Mouse (Mus musculus): ENCODE results near the gene Ppp1r9a. TPM values are rescaled to one million over a fixed set of nuclear protein-coding genes. Genes with fewer than 3 reads are reported as not detected.

The Ppp1r9a gene
- total and polyA plus RNA-seq, 3 experiments, result 0.03 TPM; not detected in 2

DNA sequence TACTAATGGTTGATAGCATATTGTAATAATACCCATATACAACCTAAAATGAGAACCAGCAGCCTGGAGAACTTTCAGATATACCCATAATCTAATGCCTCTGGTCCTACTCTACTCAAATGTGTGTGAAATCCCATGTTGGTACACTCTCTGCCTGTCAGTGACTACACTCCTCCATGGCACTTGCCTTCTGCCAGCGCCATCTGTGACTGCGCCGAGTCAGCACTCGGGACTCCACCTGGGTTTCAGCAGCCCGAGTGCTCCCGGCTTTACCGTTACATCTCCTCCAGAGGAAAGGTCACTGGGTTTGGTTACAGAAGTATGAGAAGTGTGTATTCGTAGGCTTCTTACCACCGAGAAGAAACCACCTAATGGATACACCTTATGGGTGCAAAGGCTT is 89.6 kb downstream of the Ppp1r9a start:
- no peaks in the 10 kb centered on the region for H3K36me3 ChIP-seq (ENCODE audit: control insufficient read depth in 1 of 2, insufficient read depth in 2 of 2, low read length in 2 of 2)

DNA sequence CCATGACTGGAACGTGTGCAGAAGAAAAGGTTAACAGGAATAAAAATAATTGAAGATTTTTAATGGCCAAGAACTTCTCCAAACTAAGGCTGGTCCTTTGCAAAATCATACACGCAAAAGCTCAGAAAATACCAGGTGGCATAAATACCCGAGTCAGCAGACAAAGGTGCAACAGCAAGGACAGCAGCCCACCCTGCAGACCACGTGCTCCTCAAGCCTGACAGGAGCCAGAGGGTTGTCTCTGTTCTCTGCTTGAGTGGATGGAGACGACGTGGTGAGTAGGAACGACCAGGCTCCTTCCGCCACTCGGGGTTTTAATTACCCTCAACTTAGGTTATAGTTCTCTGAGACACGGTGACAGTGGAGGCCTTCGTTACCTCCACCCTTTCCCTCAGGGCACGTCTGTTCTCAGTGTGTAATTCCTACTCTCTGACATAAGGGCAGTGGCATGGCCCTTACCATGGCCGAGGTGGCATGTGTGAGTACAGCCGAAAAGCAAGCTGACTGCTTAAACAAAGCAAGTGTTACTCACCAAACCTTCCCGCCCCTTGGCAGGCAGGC is 91.0 kb downstream of the Ppp1r9a start:
- Histone ChIP-seq H3K79me2 (ENCODE audit: control insufficient read depth, insufficient read depth, low read length, poor library complexity) (no peaks in the 10 kb centered on the region), H3K4me3 (ENCODE audit: control insufficient read depth in 1 of 2, insufficient read depth in 1 of 2, low read depth in 2 of 2, low read length in 2 of 2) (no peak overlapping the region), H3K27me3 (ENCODE audit: control insufficient read depth in 1 of 2, insufficient read depth in 2 of 2, low read length in 2 of 2) (peaks cover 0 to 2% of the 10 kb centered on the region in 2 experiments; a peak in 1 of 4 replicates), H3K27ac (ENCODE audit: control insufficient read depth, low read depth, low read length) (no peak overlapping the region), H3K9ac (ENCODE audit: control insufficient read depth, low read depth, low read length, poor library complexity, severe bottlenecking) (no peak overlapping the region), H3K9me3 (replicated peaks; ENCODE audit: insufficient read depth, low read length) (no peaks in the 10 kb centered on the region), H3K36me3 (ENCODE audit: control insufficient read depth in 1 of 2, insufficient read depth in 2 of 2, low read length in 2 of 2) (no peaks in the 10 kb centered on the region), H3K4me1 (ENCODE audit: control insufficient read depth in 1 of 2, insufficient read depth in 2 of 2, low read length in 2 of 2) (no peaks in the 10 kb centered on the region)
- TF ChIP-seq NELFE (IDR thresholded peaks at IDR 0.05; ENCODE audit: low read depth, low read length) (no peak), RCOR1 (IDR thresholded peaks at IDR 0.05; ENCODE audit: low read depth, low read length) (no peak), ZKSCAN1 (IDR thresholded peaks at IDR 0.05; ENCODE audit: low read depth, low read length) (no peak), ZNF384 (IDR thresholded peaks at IDR 0.05; ENCODE audit: low read depth, low read length) (no peak)
- DNase-seq (ENCODE audit: low read depth, low spot score), result no peak

More for the DNA sequence above, 89.6 kb downstream of the Ppp1r9a start:
- Histone ChIP-seq H3K4me1 (ENCODE audit: control insufficient read depth in 1 of 2, insufficient read depth in 2 of 2, low read length in 2 of 2) (no peaks in the 10 kb centered on the region), H3K9me3 (replicated peaks; ENCODE audit: insufficient read depth, low read length) (no peaks in the 10 kb centered on the region), H3K79me2 (ENCODE audit: control insufficient read depth, insufficient read depth, low read length, poor library complexity) (no peaks in the 10 kb centered on the region), H3K27ac (ENCODE audit: control insufficient read depth, low read depth, low read length) (no peak overlapping the region), H3K27me3 (ENCODE audit: control insufficient read depth in 1 of 2, insufficient read depth in 2 of 2, low read length in 2 of 2) (peaks cover 0 to 2% of the 10 kb centered on the region in 2 experiments; a peak in 1 of 4 replicates), H3K4me3 (ENCODE audit: control insufficient read depth in 1 of 2, insufficient read depth in 1 of 2, low read depth in 2 of 2, low read length in 2 of 2) (no peak overlapping the region), H3K9ac (ENCODE audit: control insufficient read depth, low read depth, low read length, poor library complexity, severe bottlenecking) (no peak overlapping the region)
- DNase-seq (ENCODE audit: low read depth, low spot score), result no peak
- TF ChIP-seq EP300 (IDR thresholded peaks at IDR 0.05; ENCODE audit: low read depth in 1 of 2, low read length in 2 of 2) (no peak), POLR2A (IDR thresholded peaks at IDR 0.05; ENCODE audit: control insufficient read depth in 1 of 2, insufficient read depth in 1 of 2, low read depth in 1 of 2, low read length in 2 of 2, poor library complexity in 1 of 2) (no peak), ELF1 (IDR thresholded peaks at IDR 0.05; ENCODE audit: low read depth, low read length) (no peak)

DNA sequence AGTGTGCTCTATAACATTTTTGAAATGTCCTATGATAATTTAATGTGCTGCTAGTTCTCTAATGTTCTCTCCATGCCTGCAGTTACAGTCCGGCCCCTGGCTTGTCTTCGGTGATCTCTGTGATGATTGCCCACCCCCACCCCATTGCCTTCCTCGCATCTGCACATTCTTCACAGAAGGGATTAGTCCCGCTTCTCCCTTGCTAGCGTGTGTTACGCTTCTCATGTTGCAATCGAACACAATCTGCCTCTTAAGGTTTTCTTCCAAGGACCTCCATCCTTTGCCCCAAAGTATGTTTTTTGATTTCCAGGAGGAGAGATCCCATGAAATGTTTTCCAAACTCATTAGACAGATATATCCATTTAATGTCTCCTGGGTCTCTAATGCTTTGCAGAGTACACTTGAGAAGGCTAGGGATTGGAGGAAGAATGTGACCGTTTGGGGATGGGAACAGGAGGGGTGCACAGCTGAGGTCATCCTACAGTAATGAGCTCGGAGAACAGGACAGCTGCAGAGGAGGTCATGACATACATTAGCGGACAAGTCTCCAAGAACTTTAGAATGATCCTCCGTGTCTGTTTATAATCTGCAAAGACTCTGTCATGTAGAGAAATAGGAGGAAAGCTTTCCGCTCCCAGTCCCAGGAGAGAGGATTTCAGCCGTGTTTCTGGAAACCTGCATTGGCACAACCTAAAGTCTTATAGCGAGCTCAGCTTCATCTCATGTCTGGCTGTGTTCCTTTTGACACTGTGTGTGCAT is 91.6 kb downstream of the Ppp1r9a start:
- H3K9me3 ChIP-seq (replicated peaks; ENCODE audit: insufficient read depth, low read length), result no peaks in the 10 kb centered on the region
- DNase-seq (ENCODE audit: low read depth, low spot score), result no peak
- H3K9ac ChIP-seq (ENCODE audit: control insufficient read depth, low read depth, low read length, poor library complexity, severe bottlenecking), result no peak overlapping the region
- no peak overlapping the region for H3K4me3 ChIP-seq (ENCODE audit: control insufficient read depth in 1 of 2, insufficient read depth in 1 of 2, low read depth in 2 of 2, low read length in 2 of 2)
- H3K36me3 ChIP-seq (ENCODE audit: control insufficient read depth in 1 of 2, insufficient read depth in 2 of 2, low read length in 2 of 2), result no peaks in the 10 kb centered on the region
- H3K4me1 ChIP-seq (ENCODE audit: control insufficient read depth in 1 of 2, insufficient read depth in 2 of 2, low read length in 2 of 2), result no peaks in the 10 kb centered on the region
- no peak for TF ChIP-seq CHD2 (IDR thresholded peaks at IDR 0.05; ENCODE audit: low read length)
- TF ChIP-seq MYC (IDR thresholded peaks at IDR 0.05; ENCODE audit: low read depth, low read length), result no peak
- no peak for TF ChIP-seq NRF1 (IDR thresholded peaks at IDR 0.05; ENCODE audit: insufficient read depth, low read depth, low read length, poor library complexity, severe bottlenecking)
- TF ChIP-seq HCFC1 (IDR thresholded peaks at IDR 0.05; ENCODE audit: low read depth, low read length), result no peak
- TF ChIP-seq TCF12 (IDR thresholded peaks at IDR 0.05; ENCODE audit: low read depth, low read length), result no peak
- no peaks in the 10 kb centered on the region for H3K79me2 ChIP-seq (ENCODE audit: control insufficient read depth, insufficient read depth, low read length, poor library complexity)
- peaks cover 0 to 2% of the 10 kb centered on the region in 2 experiments; a peak in 1 of 4 replicates for H3K27me3 ChIP-seq (ENCODE audit: control insufficient read depth in 1 of 2, insufficient read depth in 2 of 2, low read length in 2 of 2)
- H3K27ac ChIP-seq (ENCODE audit: control insufficient read depth, low read depth, low read length), result no peak overlapping the region
